Mouse (Mus musculus) urinary bladder, adult 2 months (tissue): ENCODE data around the gene Rgs14. TPM values are rescaled to one million over a fixed set of nuclear protein-coding genes. Genes with fewer than 3 reads are reported as not detected.

Experiments
- DNase-seq: peaks from one replicate; pipeline ENCODE4 v3.0.0; 2022; ENCODE audit warnings: low spot score
- polyA plus RNA-seq: library from polyadenylated mRNA; depleted of rRNA; stranded (reverse); fragments of >200 nt; gene quantifications from 2 replicates; pipeline ENCODE4 v1.2.3, GENCODE M21; 2012

Rgs14 gene
- polyA plus RNA-seq, 1 experiment: 2.7 TPM

DNA sequence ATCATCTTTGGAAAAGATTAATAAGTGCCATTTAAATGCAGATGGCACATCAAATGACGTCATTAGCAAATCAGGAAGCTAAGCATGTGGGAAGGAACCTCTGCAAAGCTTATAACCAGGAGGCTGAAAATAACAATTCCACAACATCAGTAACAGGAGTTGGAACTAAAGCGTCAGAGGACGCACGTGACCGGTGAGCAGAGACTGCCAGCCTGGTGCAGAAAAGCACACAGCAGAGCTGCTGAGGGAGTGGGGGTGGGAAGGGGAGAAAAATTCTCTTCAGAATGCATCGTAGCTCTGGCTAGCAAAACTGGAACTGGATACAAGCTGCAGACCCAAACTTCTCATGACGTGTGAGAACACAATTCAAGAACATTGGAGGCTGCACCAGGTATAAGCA lies 25.2 kb upstream of the Rgs14 start:
- no peak for DNase-seq

DNA sequence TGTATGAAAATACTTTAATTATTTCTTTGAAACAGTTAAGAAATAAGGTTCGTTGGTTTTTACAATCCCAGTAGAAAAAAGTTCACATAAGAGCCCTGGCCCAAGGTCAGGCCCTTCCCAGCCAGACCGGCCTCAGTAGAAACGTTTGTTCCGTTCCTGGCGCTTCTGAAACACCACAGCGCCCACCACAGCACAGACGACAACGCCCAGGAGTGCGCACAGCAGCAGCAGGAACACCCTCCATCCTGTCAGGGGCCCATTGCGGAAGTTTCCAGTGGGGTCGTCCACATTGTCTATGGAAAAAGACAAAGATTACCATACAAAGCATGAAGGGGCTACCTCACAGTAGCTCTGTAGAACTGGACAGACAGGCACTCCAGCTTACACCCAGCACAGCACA lies 22.8 kb upstream of the Rgs14 start:
- DNase-seq: no peak

DNA sequence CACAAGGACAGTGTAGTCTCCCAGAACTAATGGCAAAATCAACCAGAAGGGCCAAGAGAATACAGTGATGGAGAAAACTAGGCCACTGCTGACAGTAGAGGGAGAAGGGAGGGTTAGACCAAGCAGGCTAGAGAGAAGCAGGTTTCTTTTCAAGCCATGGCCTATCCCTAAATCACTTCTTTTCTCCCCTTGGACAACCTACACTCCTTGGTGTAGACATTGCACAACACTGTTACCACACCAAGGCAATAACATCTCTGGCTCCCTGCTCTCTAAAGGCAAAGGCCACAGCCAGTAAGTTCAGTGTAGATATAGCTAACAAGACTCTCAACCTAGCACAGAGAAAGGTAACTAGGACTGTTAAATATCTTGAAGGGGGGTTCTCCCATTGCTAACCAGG lies 8.4 kb upstream of the Rgs14 start:
- no peak for DNase-seq

DNA sequence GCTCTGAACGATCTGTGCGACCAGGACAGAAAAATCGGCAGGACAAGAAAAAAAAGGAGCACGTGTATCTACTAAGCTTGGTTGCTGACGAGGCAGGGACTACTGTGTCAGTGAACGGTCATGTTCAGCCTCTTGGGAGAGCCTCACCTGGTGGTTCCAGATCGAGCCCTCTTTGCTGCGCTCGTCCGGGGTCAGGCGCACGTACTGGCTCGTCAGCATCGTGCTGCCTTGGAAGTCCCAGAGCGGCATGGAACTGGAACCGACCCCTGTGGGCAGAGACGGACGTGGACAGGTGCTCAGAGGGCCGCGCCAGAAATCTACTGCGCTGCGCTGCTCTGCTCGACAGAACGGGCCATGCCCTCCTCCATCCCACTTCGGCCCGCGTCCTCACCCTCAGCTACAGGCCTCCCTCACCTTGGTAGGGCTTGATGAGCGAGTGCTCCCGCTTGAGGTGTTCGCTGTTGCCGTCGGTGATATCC lies 7.5 kb upstream of the Rgs14 start:
- no peak for DNase-seq

DNA sequence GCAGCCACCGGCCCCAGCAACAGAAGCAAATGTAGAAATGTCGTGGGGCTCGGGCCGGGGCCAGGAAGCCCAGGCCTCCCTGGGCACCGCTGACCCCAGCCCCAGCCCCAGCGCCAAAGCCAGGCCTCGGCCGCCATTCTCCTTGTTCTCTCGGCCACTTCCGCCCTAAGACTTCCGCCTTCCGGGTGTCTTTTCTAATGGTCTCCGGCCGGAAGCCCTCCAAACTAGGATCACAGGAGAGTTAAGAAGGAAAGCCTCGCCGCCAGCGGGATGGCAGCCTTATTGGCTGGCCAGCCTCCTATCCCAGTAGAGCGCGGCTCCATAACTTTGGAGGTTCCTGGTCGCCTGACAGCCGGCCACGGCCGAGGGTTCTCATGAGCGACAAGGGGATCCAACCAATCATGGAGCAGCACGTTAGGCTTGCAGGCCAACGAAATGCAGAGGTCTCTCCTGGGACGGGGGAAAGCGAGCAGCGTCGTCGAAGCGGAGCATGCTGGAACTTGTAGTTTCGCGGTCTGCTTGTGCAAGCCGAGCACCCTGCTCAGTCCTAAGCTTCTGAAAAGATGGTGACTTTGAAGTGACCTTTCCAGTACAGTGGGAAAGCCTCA lies 7.0 kb upstream of the Rgs14 start, which contains the start of gene Lman2:
Gene Lman2 (minus strand): TSS at position 331 of the 608 bp plus-strand sequence.
- peak; percentile 88 for DNase-seq

DNA sequence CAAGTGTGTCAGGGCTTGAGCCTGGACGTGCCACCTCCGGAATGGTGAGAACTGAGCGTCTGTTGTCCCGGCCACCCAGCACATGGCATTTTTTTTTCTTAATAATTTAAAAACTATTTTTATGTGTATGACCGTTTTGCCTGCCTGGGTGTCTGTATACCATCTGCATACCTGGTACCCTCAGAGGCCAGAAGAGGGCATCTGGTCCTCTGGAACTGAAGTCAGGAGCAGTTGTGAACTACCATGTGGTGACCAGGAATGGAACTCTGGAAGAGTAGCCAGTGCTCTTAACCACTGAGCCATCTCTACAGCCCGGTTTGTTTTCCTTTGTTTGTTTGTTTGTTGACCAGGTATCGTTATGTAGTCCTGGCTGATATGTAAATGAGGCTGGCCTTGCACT lies 1.1 kb upstream of the Rgs14 start:
- no peak for DNase-seq

DNA sequence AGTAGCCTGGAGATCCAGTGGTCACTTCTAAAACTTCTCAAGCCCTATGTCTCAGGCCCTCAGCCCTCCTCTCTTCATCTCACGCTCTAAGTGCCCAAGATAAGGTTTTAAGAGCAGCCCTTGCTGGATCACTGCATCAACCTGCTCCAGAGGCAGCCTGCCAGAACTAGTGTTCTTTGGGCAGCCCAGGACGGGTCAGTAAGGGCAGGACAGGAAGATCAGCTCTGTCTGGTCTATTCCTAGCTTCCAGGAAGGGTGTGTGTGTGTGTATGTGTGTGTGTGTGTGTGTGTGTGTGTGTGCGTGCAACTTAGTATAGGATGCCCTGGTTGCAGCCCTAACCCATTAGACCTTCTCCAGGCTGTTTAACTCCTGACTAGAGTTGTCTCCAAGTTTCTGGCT lies 702 bp downstream of the Rgs14 start:
- no peak for DNase-seq

DNA sequence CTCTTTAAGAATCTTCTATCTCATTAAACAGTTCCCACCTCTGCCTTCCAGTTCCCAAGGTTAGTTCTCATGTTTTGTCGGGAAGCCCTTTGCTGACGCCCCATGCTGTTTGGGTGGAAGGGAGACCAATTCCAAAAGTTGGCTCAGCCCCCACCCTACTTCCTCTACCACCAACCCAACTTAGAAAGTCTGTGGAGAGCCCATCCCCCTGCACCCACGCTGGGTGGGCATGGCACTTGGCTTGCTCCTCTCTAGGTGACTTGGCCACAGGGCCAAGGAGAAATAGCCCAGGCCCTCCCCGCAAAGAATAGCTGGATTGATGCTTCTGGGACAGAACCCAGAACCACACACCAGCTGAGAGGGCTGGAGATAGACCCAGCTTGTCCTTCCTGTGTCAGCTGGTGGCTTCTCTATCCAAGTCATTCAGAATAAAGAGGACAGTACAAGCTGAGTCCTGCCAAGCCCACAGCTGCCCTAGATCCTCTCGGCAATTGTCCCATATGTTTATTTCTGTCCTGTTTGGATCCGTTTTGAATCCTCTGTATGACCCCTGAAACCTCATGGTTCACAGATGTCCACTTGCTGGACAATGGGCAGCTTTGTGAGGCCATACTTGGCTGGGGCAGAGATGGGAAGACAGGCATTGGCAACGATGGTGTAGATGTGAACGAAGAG lies 1.6 kb downstream of the Rgs14 start:
- no peak for DNase-seq

DNA sequence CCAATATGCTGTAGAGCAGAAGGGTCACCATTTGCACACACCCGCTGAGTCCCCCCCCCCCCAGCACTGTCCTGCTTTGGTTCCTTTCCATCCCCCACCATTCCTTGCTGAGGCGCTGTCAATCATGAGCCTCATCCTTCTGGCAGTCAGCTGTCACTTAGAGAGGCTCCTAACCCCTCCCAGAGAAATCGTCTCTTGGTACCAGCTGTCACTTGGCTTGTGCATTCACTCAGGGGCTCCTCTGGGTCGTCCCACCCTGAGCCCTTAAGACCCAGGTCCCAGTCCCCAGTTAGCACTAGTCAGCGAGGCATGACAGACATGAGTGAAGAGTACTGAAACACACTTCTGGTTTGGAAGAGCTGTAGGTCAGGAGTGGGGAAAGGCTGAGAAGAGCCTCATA lies 2.2 kb downstream of the Rgs14 start:
- no peak for DNase-seq

DNA sequence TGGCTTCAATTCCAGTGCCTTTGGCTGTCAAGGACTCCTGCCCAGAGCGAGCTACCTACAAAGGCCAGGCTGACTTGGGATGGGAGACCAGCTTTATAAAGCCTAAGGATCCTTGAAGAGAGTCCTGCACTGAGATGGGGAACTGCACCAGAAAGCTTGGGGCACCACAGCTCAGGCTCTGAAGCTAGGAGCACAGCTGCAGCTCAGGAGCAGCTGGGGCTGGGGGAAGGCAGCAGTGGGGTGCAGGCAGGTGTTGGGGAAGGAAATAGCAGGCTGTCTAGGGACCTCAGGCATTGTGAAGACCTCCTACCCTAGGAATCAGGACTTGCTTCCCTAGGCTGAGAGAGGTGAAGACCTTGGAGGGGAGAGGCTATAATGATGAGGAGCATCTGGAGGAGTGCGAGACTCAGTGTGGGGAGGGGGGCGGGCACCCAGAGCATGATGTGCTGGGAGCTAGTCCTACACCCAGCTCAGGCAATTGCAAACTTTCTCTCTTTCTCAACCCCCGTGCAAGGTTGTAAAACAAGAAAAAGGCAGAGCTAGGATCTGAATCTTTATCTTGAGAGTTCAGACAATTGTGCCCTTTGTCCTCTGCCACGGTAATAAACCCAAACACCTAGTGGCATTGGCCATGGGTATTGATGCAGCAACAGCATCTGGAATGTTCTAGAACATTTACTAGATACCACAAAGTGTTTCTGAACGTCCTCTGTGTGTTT lies 4.8 kb downstream of the Rgs14 start:
- no peak for DNase-seq

DNA sequence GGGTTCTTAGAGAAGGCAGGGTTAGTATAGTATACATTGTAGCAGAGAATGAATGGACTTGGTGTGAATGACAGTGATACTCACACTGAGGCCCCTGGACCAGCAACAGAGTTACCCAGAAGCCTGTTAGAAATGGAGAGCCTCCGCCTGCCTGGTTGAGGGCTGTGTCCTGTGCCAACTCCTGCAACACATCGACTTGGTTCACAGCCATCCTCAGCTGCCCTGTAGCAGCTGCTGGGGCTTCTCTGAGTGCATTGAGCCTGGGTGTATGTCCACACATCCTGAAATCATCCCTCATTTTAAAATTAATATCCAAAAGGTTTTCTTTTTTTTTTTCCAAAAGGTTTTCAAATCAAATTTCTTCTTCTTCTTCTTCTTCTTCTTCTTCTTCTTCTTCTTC lies 6.3 kb downstream of the Rgs14 start:
- no peak for DNase-seq

DNA sequence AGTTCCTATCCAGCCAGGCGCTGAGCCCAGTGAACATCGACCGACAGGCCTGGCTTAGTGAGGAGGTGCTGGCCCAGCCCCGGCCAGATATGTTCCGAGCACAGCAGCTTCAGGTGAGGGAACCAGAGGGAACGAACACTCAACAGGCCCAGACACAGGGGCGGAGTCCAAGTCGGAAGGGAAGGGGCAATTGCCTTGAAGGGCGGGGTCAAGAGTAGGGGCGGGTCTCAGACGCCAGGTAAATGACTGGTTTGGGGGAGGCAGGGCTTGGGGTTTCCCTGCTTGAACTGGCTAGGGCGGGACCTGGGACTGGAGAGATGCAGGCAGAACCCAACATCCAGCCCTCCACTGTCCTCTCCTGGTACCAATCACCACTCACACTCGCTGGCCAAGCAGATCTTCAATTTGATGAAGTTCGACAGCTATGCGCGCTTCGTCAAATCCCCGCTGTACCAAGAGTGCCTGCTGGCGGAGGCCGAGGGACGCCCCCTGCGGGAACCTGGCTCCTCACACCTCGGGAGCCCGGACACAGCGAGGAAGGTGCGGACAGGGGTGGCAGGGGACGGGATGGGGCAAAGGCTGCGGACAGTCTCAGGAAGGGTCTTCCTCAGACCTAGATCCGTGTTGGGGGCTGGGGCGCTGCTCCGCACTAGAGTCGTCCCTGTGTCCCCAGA lies 9.5 kb downstream of the Rgs14 start:
- no peak for DNase-seq

DNA sequence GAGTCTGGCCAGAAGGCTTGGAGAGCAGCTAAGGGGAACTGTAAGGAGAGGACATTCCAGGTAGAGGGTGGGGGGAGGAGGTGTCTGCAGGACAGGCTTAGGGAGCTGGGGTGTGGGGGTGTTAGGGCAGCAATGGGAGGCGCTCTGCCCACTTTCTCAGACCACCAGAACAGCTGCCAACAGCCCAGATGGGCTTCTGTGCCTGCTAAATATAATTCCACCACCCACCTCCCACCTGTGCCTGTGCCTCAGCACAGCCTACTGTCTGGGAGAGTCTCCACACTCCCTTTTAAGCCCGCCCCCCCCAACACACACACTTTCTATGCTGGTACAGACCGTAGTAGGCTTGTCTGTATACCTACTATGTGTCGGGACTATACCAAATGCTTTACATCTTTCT lies 12.3 kb downstream of the Rgs14 start:
- DNase-seq: no peak

DNA sequence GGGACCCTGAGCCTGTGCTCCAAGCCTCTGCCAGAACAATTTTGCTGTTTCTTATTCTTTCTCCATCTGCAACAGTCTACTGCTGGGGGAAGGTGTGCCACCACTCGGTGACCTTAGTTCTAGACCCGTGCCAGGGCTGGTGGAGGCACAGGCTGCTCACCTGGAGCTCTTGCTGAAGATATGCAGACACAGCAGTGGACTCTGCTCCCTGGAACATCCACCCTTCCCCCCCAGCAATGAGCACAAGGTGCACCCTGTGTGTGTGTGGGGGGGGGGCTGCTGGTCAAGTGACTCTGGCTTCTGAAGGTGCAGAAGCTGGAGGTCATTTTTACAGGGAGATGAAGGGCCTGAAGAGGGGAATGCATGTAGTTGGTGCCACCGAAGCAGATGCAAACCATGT lies 21.1 kb downstream of the Rgs14 start:
- DNase-seq: no peak

DNA sequence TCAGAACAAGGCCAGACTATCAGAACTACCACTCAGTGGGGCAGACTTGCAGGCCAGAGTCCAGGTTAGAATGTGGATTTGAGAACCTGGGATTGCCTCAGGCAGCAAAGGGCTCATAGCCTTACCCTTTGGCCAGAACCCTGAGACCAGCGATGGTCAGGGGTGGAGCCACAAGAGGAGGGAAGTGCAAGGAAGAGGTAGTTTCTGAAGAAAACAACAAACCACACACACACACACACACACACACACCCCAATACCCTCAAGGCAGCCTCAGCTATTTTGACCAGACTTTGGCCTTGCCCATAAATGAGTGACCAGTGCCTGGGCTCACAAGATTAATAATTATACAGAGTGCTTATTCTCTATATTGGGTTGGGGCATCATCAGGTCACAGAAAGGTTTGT lies 22.1 kb downstream of the Rgs14 start:
- DNase-seq: no peak

DNA sequence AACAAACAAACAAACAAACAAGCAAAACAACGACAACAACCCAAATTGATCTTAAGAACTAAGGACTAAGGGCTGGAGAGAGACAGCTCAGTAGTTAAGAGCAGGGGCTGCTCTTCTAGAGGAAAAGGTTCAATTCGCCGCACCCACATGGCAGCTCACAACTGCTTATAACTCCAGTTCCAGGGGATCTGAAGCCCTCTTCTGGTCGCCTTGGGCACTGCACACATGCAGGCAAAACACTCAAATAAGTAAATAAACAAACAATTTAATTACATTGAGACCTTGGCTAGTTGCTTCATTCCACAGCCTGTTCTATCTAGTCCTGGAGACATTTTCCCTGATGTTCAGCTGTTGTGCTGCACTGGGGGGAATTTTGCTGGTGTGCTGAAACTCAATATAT lies 23.4 kb downstream of the Rgs14 start:
- DNase-seq: no peak

DNA sequence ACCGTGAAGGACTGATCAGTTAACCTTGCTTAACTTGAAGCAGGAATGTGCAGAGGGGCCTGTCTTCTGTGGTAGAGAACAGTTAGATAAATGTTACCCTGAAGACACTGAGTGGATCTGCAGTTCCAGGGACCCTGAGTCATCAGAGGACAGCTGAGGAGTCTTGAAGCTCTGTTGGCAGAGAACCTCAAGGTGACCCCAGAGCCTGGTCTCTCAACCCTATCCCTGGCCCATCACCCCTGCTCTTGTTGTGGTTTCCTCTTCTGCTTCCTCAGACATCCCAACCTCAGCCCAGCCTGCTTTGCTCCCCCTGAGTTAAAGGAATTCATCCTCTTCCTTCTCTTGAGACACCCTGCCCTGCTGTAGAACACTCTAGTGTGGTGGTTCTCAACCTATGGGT lies 28.6 kb downstream of the Rgs14 start, which contains the start of gene Slc34a1:
Gene Slc34a1 (plus strand): TSS at position 100 of the 400 bp plus-strand sequence.
- DNase-seq: no peak

DNA sequence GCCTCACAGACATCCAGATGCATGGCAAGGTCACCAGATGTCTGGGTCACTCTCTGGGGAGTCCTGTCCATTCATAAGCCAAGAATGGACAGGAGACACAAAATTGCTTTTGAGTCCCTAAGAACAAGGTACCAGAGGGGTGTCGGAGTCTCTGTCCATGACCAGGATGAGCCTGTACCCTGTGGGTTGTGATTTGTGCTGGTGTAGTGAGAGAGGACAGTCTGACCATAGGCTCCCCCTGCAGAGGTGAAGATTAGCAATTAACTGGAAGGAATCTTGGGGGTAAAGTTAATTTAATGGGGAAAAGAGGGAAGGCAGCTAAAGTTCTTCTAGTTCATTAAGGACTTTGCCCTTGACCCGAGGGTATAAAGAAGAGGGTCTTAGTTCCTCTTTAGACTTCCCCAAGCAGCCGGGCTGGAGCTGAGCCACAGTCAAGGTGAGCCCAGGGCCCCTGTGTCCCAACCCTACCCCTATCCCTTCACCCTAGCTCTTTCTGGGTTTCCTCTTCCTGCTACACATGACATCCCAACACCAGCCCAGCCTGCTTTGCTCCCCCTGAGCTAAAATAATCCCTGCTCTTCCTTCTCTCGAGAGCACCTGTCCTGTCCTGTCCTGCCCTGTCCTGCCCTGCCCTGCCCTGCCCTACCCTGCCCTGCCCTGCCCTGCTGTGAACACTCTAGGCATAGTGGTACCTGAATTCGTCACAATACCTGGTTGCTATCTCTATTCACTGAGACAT lies 29.9 kb downstream of the Rgs14 start:
- no peak for DNase-seq

DNA sequence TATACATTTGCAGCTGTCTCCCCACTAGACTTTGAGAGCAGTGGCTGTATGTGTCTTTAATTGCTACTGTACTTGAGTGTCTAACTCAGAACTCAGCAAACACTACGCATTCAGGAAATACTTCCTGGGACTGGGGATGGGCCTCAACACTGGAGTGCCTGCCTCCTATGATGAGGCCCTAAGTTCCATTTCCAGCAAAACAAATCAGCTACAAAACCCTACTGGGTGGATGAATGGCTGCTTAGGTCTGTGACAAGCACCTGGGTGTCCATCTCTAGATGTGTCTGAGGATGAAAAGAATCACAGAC lies 30.5 kb downstream of the Rgs14 start:
- no peak for DNase-seq

DNA sequence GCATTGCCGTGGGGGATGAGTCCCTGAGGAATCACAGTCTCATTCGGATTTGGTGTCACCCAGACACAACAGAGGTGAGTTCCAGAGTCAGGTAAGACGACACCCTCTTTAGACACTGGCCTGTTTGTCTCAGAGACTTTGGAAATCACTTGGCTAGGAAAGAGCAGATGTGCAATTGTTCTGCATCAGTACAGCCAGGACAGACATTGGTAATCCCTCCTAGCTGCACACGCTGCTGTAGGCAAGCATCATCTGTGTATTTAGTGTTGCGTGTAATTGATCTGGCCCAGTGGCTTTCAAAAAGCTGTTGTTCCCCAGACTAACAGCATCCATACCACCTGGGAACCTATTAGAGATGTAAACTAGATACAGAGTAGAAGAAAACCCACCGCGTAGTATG lies 33.7 kb downstream of the Rgs14 start:
- DNase-seq: no peak

DNA sequence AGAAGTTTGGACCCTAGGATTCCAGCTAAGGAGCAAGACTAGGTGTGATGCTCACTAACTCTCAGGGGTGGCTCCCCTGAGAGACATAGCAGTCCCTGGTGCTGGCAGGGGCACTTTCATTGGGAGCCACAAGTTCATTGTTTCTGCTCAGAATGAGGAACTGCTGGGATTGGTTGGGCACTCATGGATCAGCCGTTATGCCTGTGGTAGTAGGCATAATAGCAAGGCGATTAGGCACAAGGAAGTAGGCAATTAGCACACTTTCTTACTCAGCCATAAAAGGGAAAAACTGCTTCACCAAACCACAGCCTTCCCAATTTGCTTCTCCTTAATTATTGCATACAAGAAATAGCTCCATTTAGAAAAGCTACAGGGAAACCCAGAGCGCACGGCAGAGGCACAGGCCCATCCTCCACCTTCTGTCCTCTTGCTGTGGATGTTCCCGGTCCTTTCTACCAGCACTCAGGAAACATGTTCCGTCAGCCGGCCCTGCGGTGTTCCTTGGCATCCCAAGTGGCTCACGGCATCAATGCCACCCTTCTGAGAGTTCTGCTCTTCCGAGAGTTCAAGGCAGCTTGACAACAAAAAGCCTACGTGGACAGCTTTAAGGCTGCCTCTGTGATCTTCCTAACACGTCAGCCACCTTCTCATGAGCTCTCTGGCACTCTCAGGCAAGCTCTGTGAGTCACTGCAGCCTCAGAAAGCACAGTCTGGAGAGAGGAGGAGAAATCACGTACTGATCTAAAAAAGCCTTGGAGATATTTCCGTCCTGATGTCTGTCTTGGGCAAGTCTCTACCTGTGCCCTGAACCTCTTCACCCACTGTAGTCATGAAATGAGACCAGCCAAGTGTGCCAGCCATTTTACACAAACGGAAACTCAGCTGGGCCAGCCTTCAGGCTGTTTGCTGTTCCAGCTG lies 34.7 kb downstream of the Rgs14 start:
- no peak for DNase-seq
